In the genomic region with DNA sequence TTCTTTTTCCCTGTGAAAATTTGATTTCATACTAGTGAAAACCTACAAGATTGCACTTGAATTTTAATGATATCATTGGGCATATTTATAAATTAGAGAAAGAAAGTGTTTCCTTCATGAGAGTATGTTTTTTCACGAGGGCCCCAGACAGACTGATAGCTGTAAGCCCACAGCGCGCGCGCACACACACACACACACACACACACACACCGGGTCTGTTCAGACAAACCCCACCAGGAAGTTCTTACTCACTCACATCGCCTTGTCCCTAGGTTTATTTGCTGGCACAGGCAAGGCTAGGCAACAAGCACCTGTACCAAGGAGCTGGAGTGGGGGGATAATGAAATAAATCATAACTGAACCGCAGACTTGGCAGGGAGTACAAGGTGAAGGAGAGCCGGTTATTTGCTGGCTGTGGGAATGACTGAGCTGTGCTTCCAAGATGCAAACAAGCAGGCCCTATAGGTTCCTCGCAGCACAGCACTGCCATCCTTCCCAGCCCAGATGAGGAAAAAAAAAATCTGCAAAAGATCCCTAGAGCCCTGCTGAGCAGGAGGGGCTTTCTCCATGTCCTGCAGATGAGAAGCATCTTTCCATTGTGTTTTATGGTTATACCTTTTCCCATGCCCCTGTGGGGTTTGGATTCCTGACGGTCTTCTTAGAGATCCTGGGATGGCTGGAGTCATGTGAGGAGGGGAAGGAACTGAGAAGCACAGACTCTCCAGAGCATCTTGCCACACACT, we compare ENCODE assay signal across 11 mouse cellular contexts. TPM values are rescaled to one million over a fixed set of nuclear protein-coding genes. Genes with fewer than 3 reads are reported as not detected.
DNase-seq lines count a peak whose midpoint lies in the region; ATAC-seq lines count a peak whose summit lies in the region.
"Had no signal": no experiment of that assay in that cellular context is flagged by ENCODE, and none has a peak within 500 bp of the region (broad histone marks: within the 10 kb centered on the region; RNA-seq: fewer than 3 reads in every experiment).

No protein-coding gene starts in this region.

- no peaks in the 10 kb centered on the region for H3K9me3 ChIP-seq in kidney, embryonic 16.5 days (ENCODE audit: low read length)
- H3K9me3 ChIP-seq in hindbrain, embryonic 15.5 days, result no peaks in the 10 kb centered on the region

- DNase-seq in kidney, postnatal 36 days, result no peak
- DNase-seq in fibroblast of lung, adult 2 months (ENCODE audit: low read depth), result peak; percentile 20
- peak; percentile 43 for DNase-seq in neural tube, embryonic 10.5 days (ENCODE audit: extremely low spot score, low spot score)
- DNase-seq in MN1 (ENCODE audit: low spot score), result no peak
- no peak for DNase-seq in cerebellum, adult 11-12 months
- DNase-seq in urinary bladder, adult 18-20 months (ENCODE audit: low spot score in 2 of 2), result no peak
- DNase-seq: adrenal gland, postnatal 25 days; liver, postnatal 0 days had no signal

- H3K27ac ChIP-seq in kidney, embryonic 16.5 days (ENCODE audit: low read length), result no peak overlapping the region
- H3K27ac ChIP-seq in hindbrain, embryonic 15.5 days (replicated peaks), result no peak overlapping the region

- peak overlapping the region; percentile 37 for H3K4me3 ChIP-seq in kidney, embryonic 16.5 days (ENCODE audit: low read length)
- H3K4me3 ChIP-seq in hindbrain, embryonic 15.5 days, result peak overlapping the region; percentile 19

- H3K9ac ChIP-seq in kidney, embryonic 16.5 days (replicated peaks; ENCODE audit: low read length), result peak overlapping the region; percentile 40
- H3K9ac ChIP-seq in hindbrain, embryonic 15.5 days, result no peak overlapping the region
- H3K9ac ChIP-seq: liver, postnatal 0 days had no signal

- H3K4me2 ChIP-seq in kidney, embryonic 16.5 days (replicated peaks; ENCODE audit: low read depth, low read length), result peak overlapping the region; percentile 74
- peak overlapping the region; percentile 97 for H3K4me2 ChIP-seq in hindbrain, embryonic 15.5 days

- WGBS in kidney, embryonic 16.5 days, result 35% methylated on average over 11 of the region's 11 CpGs
- WGBS in hindbrain, embryonic 15.5 days, result 16% methylated on average over 11 of the region's 11 CpGs

- peaks cover 8% of the 10 kb centered on the region; the same call in 1 of the 2 replicates for H3K27me3 ChIP-seq in kidney, embryonic 16.5 days (ENCODE audit: insufficient read depth, low read length)
- no peaks in the 10 kb centered on the region; the same call in 1 of the 2 replicates for H3K27me3 ChIP-seq in hindbrain, embryonic 15.5 days

- H3K36me3 ChIP-seq in kidney, embryonic 16.5 days (ENCODE audit: insufficient read depth, low read length), result peaks cover 16% of the 10 kb centered on the region; the same call in 1 of the 2 replicates
- no peaks in the 10 kb centered on the region for H3K36me3 ChIP-seq in hindbrain, embryonic 15.5 days

- H3K4me1 ChIP-seq in kidney, embryonic 16.5 days (ENCODE audit: insufficient read depth, low read length), result peaks cover 20% of the 10 kb centered on the region
- H3K4me1 ChIP-seq in hindbrain, embryonic 15.5 days (replicated peaks), result peaks cover 45% of the 10 kb centered on the region

- ATAC-seq in kidney, embryonic 16.5 days (ENCODE audit: low FRiP score, low TSS enrichment), result no peak
- no peak for ATAC-seq in hindbrain, embryonic 15.5 days (ENCODE audit: low FRiP score, low read depth)
- ATAC-seq: inflammation-experienced regulatory T-cells, adult 6 months; liver, postnatal 0 days had no signal

RNA-seq across cellular contexts. Expression of a gene that starts 2.3 kb away (rescaled TPM):
- 166 and 172 TPM in 2 replicates for polyA plus RNA-seq in kidney, embryonic 16.5 days (2015; fragmentation: Nextera tagmentation; extraction: Ambion mirVana)
- 52.4 and 53.7 TPM in 2 replicates for polyA plus RNA-seq in hindbrain, embryonic 15.5 days (2015; fragmentation: Nextera tagmentation; extraction: Ambion mirVana)

Comparison
In these comparisons a context has a peak if more than half of its experiments do, and no peak if none do; other contexts are left out.
1. DNase-seq: peak in fibroblast of lung, adult 2 months (single experiment) and neural tube, embryonic 10.5 days (single experiment); none in kidney, postnatal 36 days (0 of 2), MN1 (single experiment), cerebellum, adult 11-12 months (single experiment) and urinary bladder, adult 18-20 months (0 of 2).